Mouse (Mus musculus): ENCODE results near the gene Smpdl3b. TPM values are rescaled to one million over a fixed set of nuclear protein-coding genes. Genes with fewer than 3 reads are reported as not detected.

Smpdl3b gene
- total RNA-seq (2014; rRNA removed; ENCODE audit: low replicate concordance) (0.11 and 2.6 TPM in 2 replicates), polyA plus RNA-seq (2015; fragmentation: Nextera tagmentation; extraction: Ambion mirVana) (1.7 TPM in 2 replicates)

DNA sequence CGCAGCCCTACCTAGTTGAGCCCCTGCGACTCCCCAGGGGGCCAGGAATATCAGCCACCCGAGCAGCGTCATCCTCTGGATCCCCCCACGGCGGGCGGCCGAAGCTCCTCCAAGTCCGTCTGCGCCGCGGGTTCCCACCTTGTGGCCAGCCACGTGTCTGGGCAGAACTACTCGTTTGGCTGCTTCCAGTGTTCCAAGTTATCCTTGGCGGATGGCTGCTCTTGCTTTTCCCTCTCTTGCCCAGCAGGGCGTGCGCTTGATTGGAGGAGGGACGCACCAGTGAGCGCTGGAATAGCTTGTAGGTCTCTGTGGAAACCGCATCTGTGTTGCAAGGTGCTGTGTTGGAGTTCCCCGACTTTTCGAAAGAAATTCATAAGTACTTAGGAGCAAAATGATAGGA lies at the start of gene Smpdl3b:
Smpdl3b (minus strand) TSS at position 279 of the 400 bp plus-strand sequence.
- 1% methylated on average over 22 of the region's 22 CpGs for WGBS
- 0 out of 2 replicates have a peak, but pooled peaks cover 6% of the 10 kb centered on the region for H3K4me1 ChIP-seq (ENCODE audit: control insufficient read depth, insufficient read depth)
- H3K27me3 ChIP-seq (ENCODE audit: control insufficient read depth, insufficient read depth, low read length) = 0 out of 2 replicates have a peak, but pooled peaks cover 3% of the 10 kb centered on the region
- H3K27ac ChIP-seq (ENCODE audit: low read depth) = no peak within 1 kb of the TSS
- H3K9ac ChIP-seq (replicated peaks; ENCODE audit: low read depth, low read length) = no peak within 1 kb of the TSS
- H3K4me2 ChIP-seq (ENCODE audit: low read depth, low read length) = peak within 1 kb of the TSS; percentile 75
- H3K9me3 ChIP-seq (replicated peaks; ENCODE audit: control insufficient read depth, low read length) = no peaks in the 10 kb centered on the region
- peak; percentile 75 for DNase-seq (ENCODE audit: low spot score)
- no peak for TF ChIP-seq EP300 (IDR thresholded peaks at IDR 0.05; ENCODE audit: low read depth)
- peak; percentile 59 for TF ChIP-seq CTCF (IDR thresholded peaks at IDR 0.05; ENCODE audit: low read depth)
- H3K4me3 ChIP-seq (ENCODE audit: low read depth, low read length) = peak within 1 kb of the TSS; percentile 50
- ATAC-seq (ENCODE audit: insufficient read depth, low read depth) = peak; percentile 85
- no peaks in the 10 kb centered on the region for H3K36me3 ChIP-seq (replicated peaks; ENCODE audit: control insufficient read depth, insufficient read depth, low read length)

DNA sequence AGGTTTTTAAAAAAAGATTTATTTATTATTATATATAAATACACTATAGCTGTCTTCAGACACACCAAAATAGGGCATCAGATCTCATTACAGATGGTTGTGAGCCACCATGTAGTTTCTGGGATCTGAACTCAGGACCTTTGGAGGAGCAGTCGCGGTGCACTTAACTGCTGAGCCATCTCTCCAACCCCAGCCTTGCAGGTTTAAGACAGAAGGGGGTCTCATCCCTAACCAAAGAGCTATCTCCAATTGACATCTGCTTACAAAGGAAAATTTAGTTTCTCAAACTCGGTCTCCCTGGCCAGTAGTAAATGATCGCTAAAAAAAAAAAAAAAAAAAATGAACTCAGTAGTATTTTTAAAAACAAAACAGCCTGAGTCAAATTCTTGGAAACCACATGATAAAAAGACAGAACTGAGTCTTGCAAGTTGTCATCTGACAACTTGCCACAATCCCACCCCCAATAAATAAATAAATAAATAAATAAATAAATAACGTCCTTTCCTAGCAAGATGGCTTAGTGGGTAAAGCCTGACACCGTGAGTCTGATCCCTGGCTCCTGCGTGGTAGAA lies 49.7 kb upstream of the Smpdl3b start:
- Histone ChIP-seq H3K4me3 (ENCODE audit: low read depth, low read length) (no peak overlapping the region), H3K9ac (replicated peaks; ENCODE audit: low read depth, low read length) (no peak overlapping the region), H3K4me1 (ENCODE audit: control insufficient read depth, insufficient read depth) (no peaks in the 10 kb centered on the region; the same call in 1 of the 2 replicates), H3K36me3 (replicated peaks; ENCODE audit: control insufficient read depth, insufficient read depth, low read length) (no peaks in the 10 kb centered on the region), H3K27me3 (ENCODE audit: control insufficient read depth, insufficient read depth, low read length) (no peaks in the 10 kb centered on the region), H3K4me2 (ENCODE audit: low read depth, low read length) (no peak overlapping the region), H3K9me3 (replicated peaks; ENCODE audit: control insufficient read depth, low read length) (peaks cover 14% of the 10 kb centered on the region), H3K27ac (ENCODE audit: low read depth) (no peak overlapping the region)
- 89% methylated on average over 7 of the region's 7 CpGs for WGBS
- DNase-seq (ENCODE audit: low spot score) (no peak), ATAC-seq (ENCODE audit: insufficient read depth, low read depth) (no peak)
- TF ChIP-seq EP300 (IDR thresholded peaks at IDR 0.05; ENCODE audit: low read depth) = no peak
- TF ChIP-seq CTCF (IDR thresholded peaks at IDR 0.05; ENCODE audit: low read depth) = no peak

DNA sequence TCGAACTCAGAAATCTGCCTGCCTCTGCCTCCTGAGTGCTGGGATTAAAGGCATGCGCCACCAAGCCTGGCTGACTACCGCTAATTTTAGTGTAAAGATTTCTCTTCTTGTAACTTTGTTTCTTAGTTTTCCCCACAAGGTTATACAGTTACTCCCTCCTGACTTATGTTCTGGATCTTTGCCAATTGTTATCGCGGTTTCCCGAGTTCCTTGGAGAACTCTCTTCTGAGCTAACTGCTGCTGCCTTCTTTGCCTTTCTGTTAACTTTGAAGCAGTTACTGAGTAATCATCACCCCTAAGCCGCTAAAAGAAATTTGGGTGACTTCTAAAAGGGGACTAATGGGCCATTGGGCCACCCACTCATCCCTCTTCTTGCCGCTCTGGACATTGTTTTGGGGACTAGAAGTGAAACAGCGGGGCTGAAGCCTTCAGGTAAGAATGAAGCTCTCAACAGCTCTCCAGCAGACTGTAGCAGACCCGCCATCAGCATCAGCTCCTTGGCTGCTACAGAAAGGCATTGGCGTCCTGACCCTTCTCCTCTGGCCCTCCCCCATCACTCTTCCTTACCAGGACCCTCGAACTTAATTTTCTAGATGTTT lies 48.6 kb upstream of the Smpdl3b start:
- no peak overlapping the region for H3K27ac ChIP-seq (ENCODE audit: low read depth)
- H3K4me1 ChIP-seq (ENCODE audit: control insufficient read depth, insufficient read depth) = no peaks in the 10 kb centered on the region; the same call in 1 of the 2 replicates
- no peak overlapping the region for H3K4me3 ChIP-seq (ENCODE audit: low read depth, low read length)
- no peak overlapping the region for H3K4me2 ChIP-seq (ENCODE audit: low read depth, low read length)
- WGBS = 52% methylated on average over 12 of the region's 12 CpGs
- peaks cover 6% of the 10 kb centered on the region for H3K9me3 ChIP-seq (replicated peaks; ENCODE audit: control insufficient read depth, low read length)
- H3K36me3 ChIP-seq (replicated peaks; ENCODE audit: control insufficient read depth, insufficient read depth, low read length) = no peaks in the 10 kb centered on the region
- no peaks in the 10 kb centered on the region for H3K27me3 ChIP-seq (ENCODE audit: control insufficient read depth, insufficient read depth, low read length)
- no peak for ATAC-seq (ENCODE audit: insufficient read depth, low read depth)
- no peak overlapping the region for H3K9ac ChIP-seq (replicated peaks; ENCODE audit: low read depth, low read length)
- no peak for DNase-seq (ENCODE audit: low spot score)
- TF ChIP-seq CTCF (IDR thresholded peaks at IDR 0.05; ENCODE audit: low read depth) (no peak), EP300 (IDR thresholded peaks at IDR 0.05; ENCODE audit: low read depth) (no peak)

DNA sequence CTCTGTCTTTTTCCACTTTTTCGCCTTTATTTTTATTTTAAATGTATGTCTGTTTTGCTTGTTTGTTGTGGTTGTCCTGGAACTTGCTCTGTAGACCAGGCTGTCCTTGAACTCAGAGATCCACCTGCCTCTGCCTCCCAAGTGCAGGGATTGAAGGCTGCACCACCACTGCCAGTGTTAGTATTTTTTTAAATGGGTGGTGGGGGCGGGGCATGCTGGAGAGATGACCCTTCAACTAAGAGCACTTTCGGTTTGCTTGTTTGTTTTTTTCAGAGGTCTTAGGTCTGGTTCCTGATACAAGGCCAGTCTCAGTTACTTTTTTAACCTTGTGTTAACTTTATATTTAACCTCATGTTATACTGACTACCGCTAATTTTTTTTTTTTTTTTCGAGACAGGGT lies 48.1 kb upstream of the Smpdl3b start:
- no peak for DNase-seq (ENCODE audit: low spot score)
- H3K9me3 ChIP-seq (replicated peaks; ENCODE audit: control insufficient read depth, low read length) = 0 out of 2 replicates have a peak, but pooled peaks cover under 1% of the 10 kb centered on the region
- H3K36me3 ChIP-seq (replicated peaks; ENCODE audit: control insufficient read depth, insufficient read depth, low read length) = no peaks in the 10 kb centered on the region
- no peak for ATAC-seq (ENCODE audit: insufficient read depth, low read depth)
- H3K4me3 ChIP-seq (ENCODE audit: low read depth, low read length) = no peak overlapping the region
- TF ChIP-seq CTCF (IDR thresholded peaks at IDR 0.05; ENCODE audit: low read depth) (no peak), EP300 (IDR thresholded peaks at IDR 0.05; ENCODE audit: low read depth) (no peak)
- no peak overlapping the region for H3K27ac ChIP-seq (ENCODE audit: low read depth)
- H3K27me3 ChIP-seq (ENCODE audit: control insufficient read depth, insufficient read depth, low read length) = no peaks in the 10 kb centered on the region
- H3K9ac ChIP-seq (replicated peaks; ENCODE audit: low read depth, low read length) = no peak overlapping the region
- H3K4me2 ChIP-seq (ENCODE audit: low read depth, low read length) = no peak overlapping the region
- no peaks in the 10 kb centered on the region; the same call in 1 of the 2 replicates for H3K4me1 ChIP-seq (ENCODE audit: control insufficient read depth, insufficient read depth)
- 77% methylated on average over 5 of the region's 5 CpGs for WGBS

DNA sequence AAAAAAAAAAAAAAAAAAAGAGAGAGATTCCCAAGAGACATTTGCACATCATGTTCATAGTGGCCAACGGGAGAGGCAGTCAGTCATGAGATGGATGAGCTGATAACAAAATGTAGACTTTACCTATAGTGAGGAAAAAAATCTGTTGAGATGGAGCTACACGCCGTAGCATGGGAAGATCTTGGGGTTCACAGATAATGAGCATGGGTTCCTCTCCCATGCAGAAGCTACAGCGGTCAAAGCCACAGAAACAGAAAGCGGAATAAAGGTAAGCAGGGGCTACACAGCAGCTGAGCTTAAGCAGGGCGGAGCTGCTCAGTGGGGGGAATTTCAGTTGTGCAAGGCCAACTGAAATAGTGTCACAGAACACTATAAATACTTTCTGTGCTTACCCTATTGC lies 47.3 kb upstream of the Smpdl3b start:
- Histone ChIP-seq H3K9ac (replicated peaks; ENCODE audit: low read depth, low read length) (no peak overlapping the region), H3K4me3 (ENCODE audit: low read depth, low read length) (no peak overlapping the region), H3K9me3 (replicated peaks; ENCODE audit: control insufficient read depth, low read length) (no peaks in the 10 kb centered on the region), H3K4me2 (ENCODE audit: low read depth, low read length) (no peak overlapping the region), H3K4me1 (ENCODE audit: control insufficient read depth, insufficient read depth) (no peaks in the 10 kb centered on the region; the same call in 1 of the 2 replicates), H3K27ac (ENCODE audit: low read depth) (no peak overlapping the region), H3K27me3 (ENCODE audit: control insufficient read depth, insufficient read depth, low read length) (no peaks in the 10 kb centered on the region), H3K36me3 (replicated peaks; ENCODE audit: control insufficient read depth, insufficient read depth, low read length) (no peaks in the 10 kb centered on the region)
- WGBS = 88% methylated on average over 6 of the region's 6 CpGs
- DNase-seq (ENCODE audit: low spot score) (no peak), ATAC-seq (ENCODE audit: insufficient read depth, low read depth) (no peak)
- no peak for TF ChIP-seq EP300 (IDR thresholded peaks at IDR 0.05; ENCODE audit: low read depth)
- TF ChIP-seq CTCF (IDR thresholded peaks at IDR 0.05; ENCODE audit: low read depth) = no peak

Measured in heart, postnatal 0 days (tissue).